Mouse (Mus musculus) urinary bladder, postnatal 10 days (tissue): ENCODE results near the gene Gm21958.
A peak's percentile ranks its signal among the peaks of the same experiment; 100 is the strongest.

Experiments
- DNase-seq: peaks from one replicate; pipeline ENCODE4 v3.0.0; 2022; ENCODE audit warnings: low spot score

Gene Gm21958

DNA sequence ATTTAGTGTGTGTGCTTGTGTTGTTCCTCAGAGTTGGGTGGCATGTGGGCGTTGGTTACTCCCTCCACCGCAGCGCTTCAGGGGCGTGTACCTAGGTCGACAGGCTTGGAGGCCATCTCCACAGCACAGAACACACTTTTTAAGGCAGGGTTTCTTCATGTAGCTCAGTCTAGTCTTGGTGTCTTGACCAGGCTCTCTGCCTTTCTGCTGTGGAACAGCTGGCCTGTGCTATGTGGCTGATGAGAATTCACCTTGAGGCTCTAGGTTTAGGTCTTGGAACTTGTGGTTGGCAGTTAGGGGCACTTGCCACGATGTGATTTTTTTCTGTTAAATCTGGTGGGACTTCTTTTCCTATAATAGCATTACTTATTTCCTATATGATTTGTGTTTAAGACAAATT lies at the start of gene Gm21958:
TSS of gene Gm21958 (minus strand) at position 101 of the 400 bp plus-strand sequence.
- DNase-seq, result no peak

DNA sequence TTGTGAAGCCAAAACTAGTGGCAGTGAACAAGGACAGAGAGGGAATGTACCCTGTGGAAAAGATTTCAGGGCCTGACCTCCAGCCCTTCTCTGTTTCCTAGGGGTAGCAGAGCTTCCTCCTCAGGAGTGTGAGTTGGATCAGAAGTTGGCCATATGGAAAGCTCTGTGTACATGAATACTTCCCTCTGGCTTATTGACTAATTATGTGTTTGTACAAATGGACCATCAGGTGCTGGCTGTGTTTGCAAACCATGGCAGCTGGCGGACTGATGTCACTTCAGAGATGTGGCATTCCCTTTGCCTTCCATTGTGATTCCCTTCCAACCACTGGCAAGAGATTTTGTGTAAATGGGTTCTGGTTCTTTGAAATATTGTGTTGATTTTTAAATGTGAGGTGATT lies 47.1 kb upstream of the Gm21958 start:
- DNase-seq, result no peak

DNA sequence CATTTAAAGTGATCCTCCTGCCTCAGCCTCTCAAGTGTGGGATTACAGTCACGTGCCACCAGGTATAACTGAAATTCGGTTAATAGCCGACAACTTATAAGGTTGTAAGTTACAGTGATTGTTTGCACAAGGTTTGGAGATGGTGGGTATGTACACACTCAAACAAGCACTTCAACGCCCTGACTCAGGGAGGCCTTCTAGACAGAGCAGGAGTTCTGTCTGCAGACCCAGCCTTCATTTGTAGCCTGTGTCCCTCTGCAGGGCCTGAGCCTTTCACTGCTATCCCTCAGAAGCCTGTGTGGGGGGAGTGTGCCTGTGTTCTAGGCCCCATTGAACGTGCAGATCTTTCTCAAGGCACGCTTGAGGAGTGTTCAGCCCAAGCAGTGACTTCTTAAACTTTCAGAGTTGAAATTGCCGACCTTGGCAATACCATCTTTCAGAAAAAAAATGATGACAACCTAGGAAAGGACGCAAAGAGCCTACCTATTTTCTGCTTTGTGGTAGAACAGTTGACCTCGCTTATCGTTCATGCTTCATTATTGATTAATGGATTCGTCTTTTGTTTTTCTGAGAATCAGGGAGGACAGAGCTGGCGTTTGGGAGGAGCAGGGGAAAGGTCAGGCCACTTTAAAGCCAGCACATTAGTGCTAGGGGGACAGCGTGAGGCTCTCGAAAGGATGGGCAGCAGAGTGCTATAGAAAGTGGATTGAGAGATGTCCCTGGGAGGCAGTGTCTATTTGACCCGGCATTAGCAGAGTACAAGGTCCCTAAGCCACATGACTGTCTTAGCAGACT lies 46.4 kb upstream of the Gm21958 start:
- DNase-seq, result no peak

DNA sequence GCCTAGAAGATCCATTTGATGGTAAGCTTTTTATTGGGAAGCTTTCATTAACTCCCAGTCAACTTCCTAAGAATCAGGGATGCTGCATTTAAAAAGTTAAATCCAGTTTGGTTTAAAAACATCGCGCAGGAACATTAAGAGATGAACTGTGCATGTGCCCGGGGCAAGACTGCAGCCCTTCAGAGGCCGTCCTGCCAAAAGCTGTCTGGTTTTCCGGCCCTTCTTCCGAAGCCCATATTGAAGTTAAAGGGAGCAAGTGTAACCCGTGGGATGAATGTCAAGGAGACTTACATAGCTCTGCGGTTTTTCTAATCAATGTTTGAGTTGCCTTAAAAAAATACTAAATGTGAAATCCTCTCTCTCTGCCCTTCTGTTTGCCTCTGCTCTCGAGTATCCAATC lies 45.1 kb upstream of the Gm21958 start:
- no peak for DNase-seq

DNA sequence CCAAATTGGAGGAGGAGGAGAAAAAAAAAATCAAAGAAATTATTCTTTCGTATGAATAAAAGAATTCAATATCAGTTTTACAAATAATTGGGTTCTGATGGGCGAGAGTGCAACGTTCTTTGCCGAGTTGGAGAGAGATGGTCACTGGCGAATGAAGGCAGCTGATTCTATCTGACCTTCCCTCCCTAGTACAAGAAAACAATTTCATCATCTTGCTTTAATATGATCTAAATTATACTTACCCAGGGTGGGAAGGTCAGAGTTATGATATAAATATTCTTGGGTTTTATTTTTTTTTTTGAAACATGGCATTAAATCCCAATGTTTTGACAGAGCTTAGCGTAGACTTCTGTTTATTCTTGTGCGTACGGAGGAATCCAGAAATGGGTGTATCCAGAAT lies 43.3 kb upstream of the Gm21958 start:
- no peak for DNase-seq

DNA sequence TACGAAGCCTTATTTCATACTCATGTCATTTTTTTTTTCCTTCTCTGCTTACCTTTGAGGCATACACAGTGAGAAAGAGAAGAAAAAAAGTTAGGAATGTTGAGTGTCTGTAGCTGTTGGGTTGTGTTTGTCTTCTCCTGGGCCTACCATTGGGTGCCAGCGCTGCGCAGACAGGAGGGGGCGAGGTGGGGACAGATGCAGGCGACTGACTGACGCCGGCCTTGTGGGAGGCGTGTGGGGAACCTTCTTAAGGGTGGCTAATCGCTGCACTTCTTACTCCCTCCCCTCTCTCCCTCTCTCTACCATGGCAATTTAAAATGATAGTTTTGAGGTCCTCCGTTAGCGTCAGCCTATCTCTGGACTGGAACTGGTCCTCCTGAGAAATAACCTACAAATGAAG lies 41.9 kb upstream of the Gm21958 start:
- no peak for DNase-seq

DNA sequence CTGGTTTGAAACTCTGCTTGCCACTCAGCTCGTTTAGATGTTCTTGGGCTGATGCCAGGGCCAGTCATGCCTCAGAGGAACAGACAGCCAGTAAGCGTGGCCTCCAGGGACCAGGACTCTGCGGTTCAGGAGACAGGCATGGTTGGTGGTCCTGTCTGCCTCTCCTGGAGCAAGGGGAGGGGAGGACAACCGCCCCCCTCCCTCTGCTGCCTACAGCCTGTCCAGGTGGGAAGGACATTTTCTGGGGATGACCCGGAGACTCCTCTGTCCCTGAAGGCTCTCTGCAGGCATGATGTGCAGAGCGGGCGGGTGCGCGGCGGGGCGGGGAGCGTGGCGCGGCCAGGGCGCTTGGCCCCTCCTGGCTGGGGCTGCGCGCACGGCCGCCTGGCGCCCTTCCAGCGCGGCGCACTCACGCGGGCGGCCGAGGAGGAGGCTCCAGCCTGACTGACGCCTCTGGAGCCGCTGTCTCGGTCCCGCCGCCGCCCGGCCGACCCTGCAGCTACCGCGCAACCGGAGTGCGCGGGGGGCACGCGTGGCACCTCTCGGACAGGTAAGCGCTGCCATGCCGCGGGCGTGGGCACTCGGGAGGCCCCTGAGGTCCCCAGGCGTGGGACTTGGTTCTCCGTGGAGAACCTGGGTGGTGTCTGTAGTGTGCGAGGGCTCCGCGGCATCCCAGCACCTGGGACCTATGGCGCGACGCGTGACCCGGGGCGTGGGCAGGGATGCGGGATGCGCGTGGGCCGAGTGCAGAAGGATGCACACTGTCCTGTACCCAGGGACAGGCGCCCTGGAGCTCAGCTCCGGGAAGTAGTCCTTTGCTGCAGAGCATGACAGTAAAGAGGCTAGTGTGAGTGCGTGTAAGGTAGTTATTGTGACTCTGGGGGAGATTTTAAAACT lies 41.2 kb upstream of the Gm21958 start, which contains the start of gene Smad9:
TSS of gene Smad9 (plus strand) at position 438 of the 897 bp plus-strand sequence.
- DNase-seq, result no peak

DNA sequence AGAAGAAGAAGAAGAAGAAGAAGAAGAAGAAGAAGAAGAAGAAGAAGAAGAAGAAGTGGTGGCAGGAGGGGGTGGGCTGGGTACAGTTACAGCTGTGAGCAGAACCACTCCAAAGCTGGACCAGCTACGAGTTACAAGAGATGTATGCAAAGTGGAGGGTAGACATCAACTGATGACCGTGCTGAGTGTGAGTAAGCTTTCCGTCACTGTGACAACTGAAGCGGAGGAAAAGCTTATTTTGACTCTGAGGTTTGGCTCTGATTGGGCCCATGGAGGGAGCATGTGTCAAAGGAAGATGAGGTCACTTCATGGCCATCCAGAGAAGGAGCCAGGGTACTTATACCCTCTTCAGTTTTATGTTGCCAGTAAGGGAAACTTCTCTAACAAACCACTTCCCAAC lies 39.3 kb upstream of the Gm21958 start:
- no peak for DNase-seq

DNA sequence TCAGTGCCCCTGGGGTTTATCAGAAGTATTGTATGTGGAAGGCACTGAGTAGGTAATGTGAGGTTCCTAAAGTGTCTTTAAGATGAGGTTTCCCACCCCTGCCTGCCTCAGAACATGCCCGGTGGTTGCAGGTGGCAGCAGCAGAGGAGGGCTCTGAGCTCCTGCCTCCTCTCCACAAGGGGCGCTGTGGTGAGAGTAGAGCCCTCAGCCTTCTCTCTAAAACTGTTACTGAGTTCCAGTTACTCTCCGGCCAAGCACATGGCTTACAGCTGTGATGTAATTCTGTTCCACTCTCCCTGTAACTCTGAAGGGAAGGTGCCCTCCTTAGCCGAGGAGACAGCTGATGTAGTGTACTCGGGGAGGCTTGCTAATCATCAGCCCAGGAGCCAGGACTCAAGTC lies 31.6 kb upstream of the Gm21958 start:
- no peak for DNase-seq

DNA sequence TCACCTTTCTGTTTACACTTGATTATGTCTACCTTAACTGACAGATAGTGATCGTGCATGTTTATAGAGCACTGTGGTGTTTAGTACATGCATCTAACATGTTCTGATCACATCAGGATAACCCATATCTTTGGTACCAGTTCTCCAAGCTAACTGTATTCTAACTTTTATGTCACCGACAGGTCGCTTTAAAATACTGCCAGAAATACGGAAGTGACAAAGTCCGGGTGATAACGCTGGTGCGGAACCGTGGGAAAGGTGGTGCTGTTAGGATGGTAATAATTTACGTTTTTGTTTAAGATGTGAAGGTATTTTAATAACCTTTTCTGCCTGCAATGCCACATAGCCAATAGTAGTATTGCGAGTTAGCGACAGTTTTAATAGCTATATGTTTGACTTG lies 27.8 kb upstream of the Gm21958 start:
- no peak for DNase-seq

DNA sequence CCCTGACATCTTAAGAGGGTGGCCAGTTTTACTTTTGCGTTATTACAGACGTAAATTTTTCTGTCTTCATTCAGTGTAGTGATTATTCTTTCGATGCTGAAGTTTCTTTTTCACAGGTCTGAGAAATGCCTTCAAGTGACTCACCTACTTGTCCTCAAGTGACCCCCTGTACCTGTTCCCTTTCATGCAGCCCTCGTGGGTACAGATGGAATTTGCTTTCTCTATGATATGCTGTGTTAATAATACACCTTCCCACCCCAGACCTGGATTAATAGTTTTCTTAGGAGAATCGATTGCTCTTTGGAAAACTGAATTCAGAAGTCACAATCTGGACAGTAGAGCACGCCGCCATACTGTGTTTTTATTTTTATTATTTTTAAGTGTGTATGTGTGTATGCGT lies 23.2 kb upstream of the Gm21958 start:
- DNase-seq, result no peak

DNA sequence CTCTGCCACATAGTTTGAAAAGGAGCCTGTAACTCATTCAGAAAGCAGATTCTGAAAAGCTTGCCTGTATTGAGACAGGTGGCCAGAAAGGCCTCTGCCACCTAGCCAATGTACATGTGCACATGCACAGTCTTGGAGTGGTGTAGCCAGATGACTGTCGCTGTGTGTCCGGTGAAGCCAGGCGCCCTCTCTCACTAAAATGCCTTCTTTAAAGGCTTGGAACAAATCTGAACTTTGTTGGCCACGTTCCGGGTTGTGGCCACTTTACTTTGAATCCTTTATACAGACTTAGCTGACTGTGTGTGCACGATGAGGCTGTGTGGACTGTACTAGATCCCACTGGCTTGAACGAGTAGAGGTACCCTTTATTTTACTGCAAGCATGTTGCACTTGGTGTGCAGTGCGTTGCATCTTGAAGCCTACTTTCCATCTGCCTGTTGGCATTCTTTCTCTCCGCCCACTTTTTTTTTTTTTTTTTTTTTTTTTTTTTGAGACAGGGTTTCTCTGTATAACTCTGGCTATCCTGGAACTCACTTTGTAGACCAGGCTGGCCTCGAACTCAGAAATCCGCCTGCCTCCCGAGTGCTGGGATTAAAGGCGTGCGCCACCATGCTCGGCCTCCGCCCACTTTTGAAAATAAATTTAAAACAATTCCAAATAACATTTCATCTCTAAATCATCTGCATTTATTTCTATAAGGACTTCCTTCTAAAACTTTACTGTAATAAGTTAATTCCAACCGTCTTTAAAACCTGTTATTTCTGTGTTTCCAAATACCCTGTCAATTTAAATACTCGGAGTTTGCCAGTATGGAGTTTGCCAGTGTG lies 22.2 kb upstream of the Gm21958 start:
- no peak for DNase-seq

DNA sequence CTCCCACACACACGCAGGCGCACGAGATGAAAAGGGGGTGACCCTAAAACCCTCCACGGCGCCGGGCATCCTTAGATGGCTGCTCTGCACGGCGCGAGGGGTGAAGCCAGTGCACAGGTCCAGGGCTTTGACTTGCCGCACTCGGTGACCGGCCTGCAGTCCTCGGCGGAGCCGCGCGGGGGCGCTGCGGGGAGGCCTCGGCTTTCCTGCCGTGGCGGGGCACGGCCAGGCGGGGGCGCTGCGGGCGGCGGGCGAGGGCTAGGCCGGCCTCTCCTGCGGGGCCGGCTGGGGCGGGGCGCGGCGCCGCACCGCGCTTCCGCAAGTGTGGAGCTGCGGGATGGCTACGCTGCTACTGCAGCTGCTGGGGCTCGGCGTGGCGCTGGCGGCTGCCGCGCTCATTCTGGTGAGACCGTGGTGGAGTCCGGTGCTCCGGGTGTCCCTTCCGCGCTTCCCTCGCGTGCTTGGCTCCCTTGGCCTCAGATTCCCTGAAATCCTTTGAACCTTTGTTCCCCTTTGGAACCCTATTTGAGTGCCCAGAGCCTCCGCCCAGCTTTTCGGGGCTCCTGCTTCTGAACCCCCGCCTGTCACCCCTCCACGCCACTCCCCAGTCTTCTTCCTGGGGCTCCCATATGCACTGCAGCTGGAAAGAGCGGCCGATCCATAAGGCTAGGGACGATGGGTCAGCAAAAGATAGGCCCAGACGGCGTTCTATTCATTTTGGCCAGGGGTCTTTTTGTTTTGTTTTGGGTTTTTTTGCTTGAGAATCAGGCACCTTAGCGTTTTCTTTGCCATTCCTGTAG lies 21.3 kb upstream of the Gm21958 start, which contains the start of the genes Exosc8 and Alg5:
TSS of gene Exosc8 (minus strand) at position 147 of the 800 bp plus-strand sequence.
TSS of gene Alg5 (plus strand) at position 293 of the 800 bp plus-strand sequence.
- peak; percentile 59 for DNase-seq

DNA sequence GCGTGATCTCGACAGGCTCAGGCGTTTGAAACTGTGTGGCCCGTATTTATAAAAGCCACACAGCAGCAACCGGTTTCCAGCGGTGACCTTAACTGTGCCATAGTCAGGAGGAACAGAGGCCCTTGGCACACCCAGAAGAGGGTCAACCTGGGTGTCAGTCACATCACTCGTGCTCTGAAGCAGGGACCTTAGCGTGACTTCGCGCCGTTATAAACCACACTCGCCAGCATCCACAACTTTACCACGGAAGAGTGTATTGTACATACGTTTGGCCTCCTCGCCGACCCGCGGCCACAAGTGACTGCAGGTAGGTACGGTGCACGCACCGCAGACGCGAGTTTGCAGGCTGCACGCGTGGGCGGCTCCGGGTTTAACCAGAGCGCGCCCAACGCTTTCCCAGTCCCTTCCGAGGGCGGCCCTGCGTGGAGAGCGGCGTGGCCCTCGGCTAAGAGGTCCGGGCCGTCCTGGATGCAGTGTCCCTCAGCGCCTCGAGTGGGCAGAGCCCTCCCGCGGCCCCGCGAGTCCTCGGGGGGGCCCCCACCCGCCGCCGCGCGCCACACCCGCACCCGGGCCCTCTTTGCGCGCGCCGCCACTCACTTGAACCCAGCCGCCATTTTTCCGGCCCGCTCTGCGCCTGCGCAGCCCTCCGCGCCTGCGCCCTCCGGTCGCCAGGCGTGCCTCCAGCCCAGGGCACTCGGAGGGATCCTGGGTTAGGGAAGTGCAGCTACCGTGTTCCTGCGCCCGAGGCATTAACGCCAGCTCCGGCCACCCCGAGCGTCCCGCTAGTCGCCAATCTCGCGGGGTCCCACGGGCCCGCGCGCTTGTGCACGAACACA lies 20.5 kb upstream of the Gm21958 start:
- peak; percentile 67 for DNase-seq

DNA sequence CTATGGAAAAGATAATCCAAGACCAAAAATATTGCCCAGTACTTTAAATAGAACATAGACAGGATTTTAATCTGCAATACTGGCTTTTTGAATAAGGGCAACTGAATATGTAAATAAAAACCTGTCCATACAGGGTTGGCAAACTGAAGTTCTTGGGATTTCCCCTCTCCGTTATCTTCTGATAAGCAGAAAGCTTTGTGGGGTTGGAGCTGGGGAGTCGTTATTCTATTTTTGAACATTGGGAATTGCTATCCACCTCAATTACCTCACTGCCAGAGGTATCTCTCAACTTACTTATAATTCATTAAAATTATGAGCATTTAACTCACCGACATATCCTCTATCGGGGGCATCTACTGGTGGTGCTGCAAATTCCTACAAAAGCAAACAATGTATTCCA lies 18.2 kb upstream of the Gm21958 start:
- no peak for DNase-seq

DNA sequence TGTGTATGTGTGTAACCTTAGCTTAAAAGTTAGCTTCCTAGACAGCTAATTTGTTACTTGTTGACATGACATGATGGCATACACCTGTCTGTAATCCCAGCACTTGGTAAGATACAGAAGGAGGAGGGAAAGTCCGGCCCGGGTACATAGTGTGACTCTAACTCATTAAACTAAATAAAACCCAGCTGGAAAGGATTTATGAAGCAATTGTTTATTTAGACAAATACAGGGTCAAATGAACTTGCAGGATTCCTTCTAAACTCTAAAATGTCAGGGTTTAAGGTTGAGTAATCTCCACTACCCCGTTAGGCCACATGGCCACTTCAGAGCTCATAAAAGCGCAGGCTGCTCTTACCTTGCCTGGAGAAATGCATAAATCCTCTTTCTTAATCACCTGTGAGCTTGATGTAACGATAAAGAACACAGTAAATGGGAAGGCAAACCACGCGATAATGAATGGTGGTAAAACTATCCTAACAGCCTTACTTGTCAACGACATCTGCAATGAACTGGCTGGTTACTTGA lies 17.5 kb upstream of the Gm21958 start:
- no peak for DNase-seq

DNA sequence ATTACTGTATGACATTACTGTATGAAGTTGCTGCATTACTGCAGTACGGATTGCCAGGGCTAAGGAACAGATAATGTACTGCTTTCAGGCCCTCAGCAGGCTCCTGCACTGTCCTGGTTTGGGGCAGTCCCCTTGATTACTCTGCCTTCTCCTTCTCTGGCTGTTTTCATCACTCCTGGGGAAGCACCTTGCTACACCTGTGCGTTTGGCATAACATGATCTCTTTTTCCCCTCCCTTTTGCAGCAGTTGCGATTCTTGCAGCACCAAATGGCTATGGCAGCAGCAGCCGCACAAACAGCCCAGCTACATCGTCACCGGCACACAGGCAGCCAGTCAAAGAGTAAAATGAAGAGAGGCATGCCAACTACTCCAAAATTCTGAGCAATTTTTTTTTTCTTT lies 13.9 kb upstream of the Gm21958 start:
- no peak for DNase-seq

DNA sequence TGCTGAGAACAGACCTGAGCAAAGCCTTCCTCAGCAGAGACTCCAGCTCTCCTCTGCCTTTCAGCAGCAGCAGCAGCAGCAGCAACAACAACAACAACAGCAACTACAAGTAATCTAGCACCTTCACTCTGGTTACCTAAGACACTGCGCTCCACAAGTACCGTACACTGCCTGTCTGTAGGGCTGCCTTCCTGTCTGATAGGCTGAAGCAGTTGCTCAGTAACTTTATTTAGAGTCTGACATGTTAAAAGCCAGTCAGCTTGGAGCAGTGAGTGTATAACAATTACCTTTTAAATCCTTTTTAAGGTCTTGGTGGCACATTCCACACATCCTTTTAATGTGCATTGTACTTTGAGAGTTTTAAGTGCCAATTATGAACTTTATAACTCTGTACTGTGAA lies 13.4 kb upstream of the Gm21958 start:
- no peak for DNase-seq

DNA sequence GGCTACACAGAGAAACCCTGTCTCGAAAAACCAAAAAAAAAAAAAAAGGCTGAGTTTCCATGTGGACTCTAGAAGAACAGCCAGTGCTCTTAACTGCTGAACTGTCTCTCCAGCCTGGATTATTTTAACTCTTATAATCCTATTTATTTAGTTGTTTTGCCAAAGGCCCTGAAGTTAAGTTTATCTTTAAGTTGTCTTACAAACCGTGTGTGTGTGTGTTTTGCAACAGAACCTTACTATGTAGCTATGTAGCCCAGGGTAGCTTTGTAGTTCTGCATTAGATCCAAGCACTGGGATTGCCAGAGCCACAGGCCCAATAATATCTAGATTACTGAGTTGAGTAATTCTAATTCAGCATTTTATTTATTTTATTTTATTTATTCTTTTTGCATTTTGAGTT lies 11.2 kb upstream of the Gm21958 start:
- no peak for DNase-seq
